Mouse (Mus musculus) mature B cell (primary cell): ENCODE measurements around the gene Lamc3.

Experiments used
- in situ Hi-C: fragments of 300-500 bp; cut with MboI; formaldehyde crosslinking; loops from 2 replicates; pipeline ENCODE4 v1.14.3; 2019

The Lamc3 gene

GRCm38 (mm10) chr2:31887030-31887429 lies at the start of gene Lamc3:
Lamc3 (plus strand) TSS chr2:31887291.
- in situ Hi-C loops = loop anchor here (10.0 kb wide), 1 partner anchor 72 kb away; the partner anchor contains the start of gene Qrfp

DNA sequence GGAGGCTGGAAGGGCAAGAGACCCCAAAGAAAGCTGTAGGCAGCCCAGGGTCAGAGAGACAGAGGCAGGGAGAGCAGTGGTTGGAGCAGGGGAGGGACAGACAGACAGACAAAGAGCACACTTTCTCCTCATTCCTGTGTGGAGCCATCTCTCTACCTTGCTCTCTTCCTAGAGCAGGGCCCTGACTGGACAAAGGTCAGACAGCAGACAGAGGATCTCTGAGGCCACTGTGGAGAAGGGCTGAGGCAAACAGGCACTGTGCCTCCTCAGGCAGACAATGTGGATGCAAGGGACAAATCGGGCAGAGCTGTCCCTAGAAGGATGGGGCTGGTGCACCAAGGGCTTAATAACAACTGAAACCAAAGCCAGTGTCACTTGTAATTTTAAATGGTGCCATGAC lies 48.2 kb upstream of the Lamc3 start:
- in situ Hi-C loops = no loop called here

DNA sequence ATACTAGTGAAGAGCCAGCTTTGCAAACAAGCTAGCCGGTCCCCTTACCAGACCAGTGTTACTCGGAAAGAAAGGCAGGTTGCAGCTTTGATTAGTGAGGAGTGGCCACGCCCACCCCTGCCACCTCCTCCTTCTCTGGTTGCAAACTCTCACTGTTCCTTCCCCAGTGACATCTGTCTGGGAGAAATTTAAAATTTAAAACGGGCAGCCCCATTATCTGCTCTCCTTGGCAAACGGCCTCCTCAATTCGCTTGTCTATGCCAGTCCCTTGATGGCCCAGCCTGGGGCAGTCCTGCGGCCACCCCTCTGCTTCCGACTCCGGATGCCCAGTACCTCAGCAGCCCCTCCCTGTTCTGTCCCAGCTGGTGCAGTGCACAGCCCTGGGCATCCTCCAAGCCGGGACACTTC lies 42.4 kb upstream of the Lamc3 start:
- in situ Hi-C loops = no loop called here

DNA sequence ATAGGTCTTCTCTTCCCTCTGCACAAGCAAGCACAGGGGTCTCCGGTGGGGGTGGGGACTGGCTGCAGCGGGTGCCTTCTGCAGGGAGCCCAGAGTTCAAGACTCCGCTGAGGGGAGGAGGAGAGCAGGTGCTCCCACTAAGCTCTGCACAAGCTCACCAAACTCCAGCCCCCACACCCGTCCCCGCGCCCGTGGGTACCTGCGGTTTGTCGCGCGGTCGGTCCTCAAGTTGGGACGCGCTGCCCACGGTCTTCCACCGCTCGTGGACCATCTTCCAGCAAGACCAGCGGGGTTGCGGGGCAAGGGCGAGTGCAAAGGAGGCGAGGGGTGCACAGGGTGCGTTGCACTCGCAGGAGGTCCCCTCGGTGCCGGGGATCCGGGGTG lies 41.6 kb upstream of the Lamc3 start:
- in situ Hi-C loops = no loop called here

DNA sequence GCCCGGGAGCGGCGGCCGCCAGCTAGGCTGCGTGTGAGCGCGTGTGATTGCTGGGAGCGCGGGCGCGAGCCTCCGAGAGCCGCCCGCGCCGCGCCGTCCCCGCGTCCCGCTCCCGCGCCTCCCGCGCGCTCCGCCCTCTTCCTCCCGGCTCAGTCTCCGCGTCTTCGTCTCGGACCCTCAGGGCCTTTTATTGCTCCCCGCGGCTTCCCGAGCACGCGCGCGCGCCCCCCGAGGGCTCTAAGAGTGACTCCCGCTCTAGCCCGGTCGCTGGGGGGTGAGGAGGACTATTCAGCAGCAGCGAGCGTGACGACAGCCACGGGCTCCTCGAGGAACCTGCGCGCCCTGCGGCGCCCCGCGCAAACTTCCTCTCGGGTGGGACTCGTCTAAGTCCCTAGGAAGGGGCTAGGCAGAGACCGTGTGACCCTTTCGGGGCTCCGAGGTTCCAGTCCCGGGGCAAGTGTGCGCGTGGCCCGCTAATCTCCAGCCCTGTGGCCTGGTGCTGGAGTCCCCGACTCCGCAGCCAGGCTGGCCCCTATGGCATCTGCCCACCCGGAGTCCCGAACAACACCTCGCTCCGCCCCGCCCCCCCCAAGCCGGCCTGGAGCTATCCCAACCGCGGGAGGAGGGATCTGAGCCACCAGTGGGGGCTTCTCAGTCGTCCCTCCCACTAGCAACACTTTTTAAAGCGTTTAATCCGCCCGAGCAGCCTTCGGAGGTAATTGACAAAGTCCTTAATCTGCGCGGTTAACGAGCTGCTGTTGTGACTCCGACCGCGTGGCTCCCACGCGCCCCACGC lies 41.0 kb upstream of the Lamc3 start, which contains the start of gene Fibcd1:
Gene Fibcd1 (minus strand): TSS at position 110 of the 796 bp plus-strand sequence.
- in situ Hi-C loops = no loop called here

DNA sequence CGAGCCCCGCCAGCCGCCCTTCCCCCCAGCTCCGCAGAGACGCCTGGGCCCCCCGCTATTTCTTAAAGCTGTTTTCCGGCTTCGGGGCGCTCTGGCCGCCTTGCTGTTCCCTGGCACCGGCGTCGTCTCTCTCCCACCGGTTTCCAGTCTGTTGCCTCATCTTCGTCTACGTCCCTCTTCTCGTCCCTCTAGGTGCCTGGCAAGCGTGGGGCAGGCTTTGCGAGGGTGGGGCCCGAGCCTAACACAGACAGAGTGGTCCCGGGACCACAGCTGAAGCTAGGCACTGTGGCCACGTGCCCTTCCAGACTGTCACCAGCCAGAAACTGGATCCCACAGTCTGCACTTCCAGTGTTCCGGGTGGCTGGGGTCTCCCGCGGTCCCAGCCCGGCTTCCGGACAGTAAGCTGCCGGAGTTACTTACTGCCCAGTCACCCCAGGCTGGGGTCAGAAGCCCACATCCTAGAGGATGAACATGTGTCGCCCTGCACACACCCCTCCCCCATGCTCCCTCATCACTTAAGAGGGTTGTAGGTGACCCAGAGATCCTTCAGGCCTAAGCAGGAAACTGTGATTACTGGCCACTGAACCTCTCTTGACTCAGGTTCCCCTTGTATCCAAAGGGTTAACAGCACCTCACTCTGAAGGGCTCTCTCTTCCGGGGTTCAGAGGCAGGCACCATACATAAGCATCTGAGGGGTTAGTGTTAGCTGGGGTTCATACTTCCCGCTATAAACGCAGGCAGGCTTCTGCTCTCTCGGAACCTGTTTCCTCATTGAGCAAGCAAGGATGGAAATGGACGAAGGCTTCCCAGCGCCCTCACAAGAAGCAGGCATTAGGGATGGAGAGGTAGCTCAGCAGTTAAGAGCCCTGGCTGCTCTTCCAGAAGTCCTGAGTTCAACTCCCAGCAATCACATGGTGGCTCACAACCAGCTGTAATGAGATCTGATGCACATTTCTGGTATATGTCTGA lies 40.1 kb upstream of the Lamc3 start:
- in situ Hi-C loops = no loop called here

DNA sequence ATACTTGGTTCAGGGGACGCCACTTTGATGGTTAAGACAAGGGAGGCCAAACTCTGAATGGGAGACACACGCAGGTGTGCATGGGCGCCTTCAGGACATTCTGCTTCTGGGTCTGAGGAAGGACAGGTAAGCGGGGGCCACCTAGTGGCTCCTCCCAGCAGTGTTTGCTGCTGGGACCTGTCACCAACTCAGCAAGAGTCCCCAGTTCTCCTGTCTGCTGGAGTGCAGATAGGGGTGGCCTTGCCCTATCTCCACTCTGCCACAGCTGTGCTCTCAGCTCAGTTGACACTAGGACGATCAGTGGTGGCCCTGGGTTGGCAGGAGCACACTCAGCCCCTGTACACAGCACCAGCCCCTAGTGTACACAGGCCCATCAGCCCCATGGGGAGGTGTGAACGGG lies 39.2 kb upstream of the Lamc3 start:
- in situ Hi-C loops = no loop called here

- in situ Hi-C loops = no loop called here
Observed at GRCm38 (mm10) chr2:31850141-31850540, 37.0 kb upstream of the Lamc3 start.

DNA sequence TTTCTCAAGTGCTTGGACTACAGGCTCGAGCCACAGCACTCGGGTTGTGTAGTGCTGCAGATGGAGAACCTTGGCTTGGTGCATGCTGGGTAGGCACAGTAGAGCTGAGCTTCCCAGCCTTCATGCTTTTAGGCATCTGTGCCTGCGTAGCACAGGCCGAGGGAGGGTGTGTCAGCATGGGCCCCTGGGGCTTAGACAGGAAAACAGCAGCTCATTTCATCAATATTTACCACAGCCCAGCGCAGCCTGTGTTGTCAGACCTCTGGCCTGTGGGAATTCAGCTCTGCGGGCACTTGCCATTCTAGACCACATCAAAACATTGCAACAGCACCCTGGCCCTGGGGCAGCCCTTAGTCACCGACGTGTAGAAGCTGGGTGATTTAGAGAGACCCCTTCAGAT lies 31.1 kb upstream of the Lamc3 start:
- in situ Hi-C loops = no loop called here

DNA sequence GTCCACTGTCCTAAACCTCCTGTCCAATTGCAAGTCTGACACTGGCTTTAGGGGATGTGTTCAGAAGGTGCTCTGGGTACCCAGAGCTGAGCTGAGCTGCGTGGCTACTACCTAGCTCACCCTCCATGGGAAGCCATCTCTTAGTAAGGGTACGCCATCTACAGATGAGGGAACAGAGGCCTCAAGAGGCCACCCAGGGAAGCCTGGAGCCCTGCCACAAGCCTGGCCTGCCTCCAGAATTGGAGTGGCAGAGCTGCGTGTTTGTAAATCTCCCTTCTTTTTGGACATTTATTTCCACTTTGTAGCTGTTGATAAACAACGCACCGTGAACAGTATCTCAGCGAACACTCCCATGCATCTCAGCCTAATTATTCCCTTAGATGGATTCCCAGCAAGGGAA lies 29.9 kb upstream of the Lamc3 start:
- in situ Hi-C loops = no loop called here

- in situ Hi-C loops = no loop called here
Observed at GRCm38 (mm10) chr2:31858500-31858899, 28.6 kb upstream of the Lamc3 start.

- in situ Hi-C loops = no loop called here
Observed at GRCm38 (mm10) chr2:31862919-31863318, 24.2 kb upstream of the Lamc3 start.

GRCm38 (mm10) chr2:31863766-31864165 lies 23.3 kb upstream of the Lamc3 start:
- in situ Hi-C loops = no loop called here

DNA sequence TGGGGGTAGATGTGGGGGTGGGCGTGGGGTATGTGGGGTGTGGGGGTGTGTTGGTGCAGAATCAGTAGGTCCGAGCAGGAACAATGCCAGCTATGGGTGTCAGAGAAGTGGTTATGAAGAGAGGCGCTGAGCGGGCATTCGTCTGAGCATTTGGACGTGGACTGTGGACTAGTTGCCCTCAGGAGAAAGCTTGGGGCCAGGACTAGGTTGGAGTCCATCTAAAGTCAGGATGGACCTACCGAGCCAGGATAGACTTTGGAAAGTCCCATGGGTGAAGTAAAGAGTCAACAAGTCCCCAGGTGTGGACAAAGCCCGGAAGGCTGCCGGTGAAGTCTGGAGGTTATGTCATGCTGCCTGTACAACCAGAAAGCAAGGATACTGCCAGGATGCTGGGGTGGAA lies 22.2 kb upstream of the Lamc3 start:
- in situ Hi-C loops = no loop called here

GRCm38 (mm10) chr2:31865322-31865721 lies 21.8 kb upstream of the Lamc3 start:
- in situ Hi-C loops = no loop called here

DNA sequence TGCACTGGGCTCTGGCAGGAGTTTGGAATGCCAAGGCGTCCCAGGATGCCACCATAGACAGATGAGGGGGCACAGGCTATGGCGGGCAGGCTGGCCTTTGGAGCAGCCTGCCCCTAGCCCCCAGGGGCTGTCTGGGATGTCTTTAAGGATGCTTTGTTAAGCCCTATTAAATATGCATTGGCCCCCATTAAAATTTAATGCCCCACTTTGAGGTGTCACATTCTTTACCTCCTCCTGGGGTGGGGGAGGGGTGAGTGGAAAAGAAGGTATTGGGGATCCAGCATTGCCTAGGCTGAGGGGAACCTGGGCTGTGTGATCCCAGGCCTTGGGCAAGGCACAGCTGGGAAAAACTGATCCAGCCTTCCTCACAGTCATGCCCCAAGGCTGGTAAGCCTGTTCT lies 21.3 kb upstream of the Lamc3 start:
- in situ Hi-C loops = no loop called here

DNA sequence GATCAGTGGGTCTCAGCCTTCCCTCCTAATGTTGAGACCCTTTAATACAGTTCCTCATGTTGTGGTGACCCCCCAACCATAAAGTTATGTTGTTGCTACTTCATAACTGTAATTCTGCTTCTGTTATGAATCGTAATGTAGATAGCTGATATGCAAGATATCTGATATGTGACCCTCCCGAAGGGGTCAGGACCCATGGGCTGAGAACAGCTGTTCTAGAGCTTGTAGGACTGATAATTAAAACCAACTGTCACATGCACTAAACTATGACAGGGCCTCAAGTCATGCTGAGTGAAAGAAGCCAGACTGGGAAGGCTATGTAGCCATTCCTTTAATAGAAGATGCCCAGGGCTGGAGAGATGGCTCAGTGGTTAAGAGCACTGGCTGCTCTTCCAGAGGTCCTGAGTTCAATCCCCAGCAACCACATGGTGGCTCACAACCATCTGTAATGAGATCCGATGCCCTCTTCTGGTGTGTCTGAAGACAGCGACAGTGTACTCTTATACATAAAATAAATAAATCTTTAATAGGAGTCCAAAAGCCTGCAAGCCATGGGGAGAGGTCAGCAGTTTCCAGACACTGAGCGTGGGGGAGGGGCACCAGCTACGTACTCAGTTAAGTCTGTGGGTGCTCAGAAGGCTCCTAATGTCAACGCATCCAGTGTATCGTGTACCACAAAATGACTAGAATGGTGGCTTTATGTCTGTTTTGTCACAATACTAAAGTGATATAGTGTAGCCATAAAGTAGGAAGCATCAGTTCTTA lies 19.1 kb upstream of the Lamc3 start:
- in situ Hi-C loops = no loop called here

- in situ Hi-C loops = no loop called here
Observed at GRCm38 (mm10) chr2:31868538-31869164, 18.4 kb upstream of the Lamc3 start.

DNA sequence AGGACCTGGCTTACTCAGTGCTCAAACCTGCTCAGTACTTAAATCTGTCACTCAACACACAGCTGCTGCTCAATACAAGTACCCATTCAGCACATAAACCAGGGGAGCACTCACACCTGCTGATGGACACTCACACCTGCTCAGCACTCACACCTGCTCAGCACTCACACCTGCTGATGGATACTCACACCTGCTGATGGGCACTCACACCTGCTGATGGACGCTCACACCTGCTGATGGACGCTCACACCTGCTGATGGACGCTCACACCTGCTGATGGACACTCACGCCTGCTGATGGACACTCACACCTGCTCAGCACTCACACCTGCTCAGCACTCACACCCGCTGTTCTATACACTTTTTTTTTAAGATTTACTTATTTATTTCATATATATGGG lies 17.4 kb upstream of the Lamc3 start:
- in situ Hi-C loops = no loop called here

GRCm38 (mm10) chr2:31870683-31871082 lies 16.4 kb upstream of the Lamc3 start:
- in situ Hi-C loops = no loop called here

DNA sequence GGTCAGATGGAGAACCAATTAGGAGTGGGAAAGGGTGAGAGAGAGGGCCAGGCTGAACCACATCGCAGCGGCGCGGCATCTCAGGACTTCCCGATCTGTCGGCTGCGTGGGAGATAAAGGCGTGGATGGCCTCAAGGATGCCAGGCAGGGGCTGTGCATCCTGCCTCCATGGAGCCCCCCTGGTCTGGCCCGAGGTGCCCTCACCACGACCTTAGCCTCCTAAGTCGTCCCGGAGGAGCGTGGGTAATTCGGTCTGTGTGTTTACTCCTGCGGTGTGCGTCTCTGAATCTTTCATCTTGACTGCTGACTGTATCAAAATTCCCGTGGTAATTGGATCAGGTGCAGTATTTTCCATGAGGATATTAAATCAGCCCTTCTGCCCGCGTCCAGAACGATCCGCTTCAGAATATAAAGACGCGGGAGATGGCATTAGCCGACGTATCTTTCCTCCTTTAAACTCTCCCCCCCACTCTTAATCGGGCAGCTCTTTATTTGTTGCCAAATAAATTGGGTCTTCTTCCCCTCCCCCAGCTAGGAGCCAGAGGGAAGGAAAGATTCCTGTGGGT lies 12.7 kb upstream of the Lamc3 start:
- in situ Hi-C loops = no loop called here
